Mouse (Mus musculus): ENCODE measurements around the gene Shprh.
"Not testable (repeated sequence)": the region's sequence is repeated elsewhere in the genome, so short reads cannot be mapped to it uniquely, and the experiment has no call there.

Shprh gene

GRCm38 (mm10) chr10:11148884-11149741 is at the start of gene Shprh:
TSS of gene Shprh (plus strand) at chr10:11149427.
- DNase-seq (ENCODE audit: low spot score in 2 of 2): peak; percentile 87 to 94

- no peak for DNase-seq (ENCODE audit: low spot score in 2 of 2)
Observed at GRCm38 (mm10) chr10:11121781-11122180, 27.4 kb upstream of the Shprh start.

- DNase-seq (ENCODE audit: low spot score in 2 of 2): no peak
Observed at GRCm38 (mm10) chr10:11145580-11145979, 3.6 kb upstream of the Shprh start.

- no peak for DNase-seq (ENCODE audit: low spot score in 2 of 2)
Observed at GRCm38 (mm10) chr10:11148446-11148845, 781 bp upstream of the Shprh start.

GRCm38 (mm10) chr10:11149742-11150125 is 507 bp downstream of the Shprh start:
- no peak for DNase-seq (ENCODE audit: low spot score in 2 of 2)

GRCm38 (mm10) chr10:11151644-11152043 is 2.4 kb downstream of the Shprh start:
- no peak for DNase-seq (ENCODE audit: low spot score in 2 of 2)

- DNase-seq (ENCODE audit: low spot score in 2 of 2): no peak
Observed at GRCm38 (mm10) chr10:11157039-11157438, 7.8 kb downstream of the Shprh start.

- no peak for DNase-seq (ENCODE audit: low spot score in 2 of 2)
Observed at GRCm38 (mm10) chr10:11164537-11164936, 15.3 kb downstream of the Shprh start.

GRCm38 (mm10) chr10:11170252-11170651 is 21.0 kb downstream of the Shprh start:
- no peak for DNase-seq (ENCODE audit: low spot score in 2 of 2)

- DNase-seq (ENCODE audit: low spot score in 2 of 2): no peak
Observed at GRCm38 (mm10) chr10:11171615-11172014, 22.4 kb downstream of the Shprh start.

GRCm38 (mm10) chr10:11172519-11172918 is 23.3 kb downstream of the Shprh start:
- DNase-seq (ENCODE audit: low spot score in 2 of 2): no peak

- DNase-seq (ENCODE audit: low spot score in 2 of 2): no peak
Observed at GRCm38 (mm10) chr10:11175801-11176482, 26.7 kb downstream of the Shprh start.

GRCm38 (mm10) chr10:11180077-11180476 is 30.9 kb downstream of the Shprh start:
- no peak for DNase-seq (ENCODE audit: low spot score in 2 of 2)

- no peak for DNase-seq (ENCODE audit: low spot score in 2 of 2)
Observed at GRCm38 (mm10) chr10:11197341-11197740, 48.1 kb downstream of the Shprh start.

GRCm38 (mm10) chr10:11198346-11198745 is 49.1 kb downstream of the Shprh start:
- DNase-seq (ENCODE audit: low spot score in 2 of 2): no peak

GRCm38 (mm10) chr10:11199980-11200379 is 50.8 kb downstream of the Shprh start:
- no peak for DNase-seq (ENCODE audit: low spot score in 2 of 2)

GRCm38 (mm10) chr10:11205883-11206282 is 56.7 kb downstream of the Shprh start:
- not testable (repeated sequence) for DNase-seq (ENCODE audit: low spot score in 2 of 2)

- no peak for DNase-seq (ENCODE audit: low spot score in 2 of 2)
Observed at GRCm38 (mm10) chr10:11208670-11209069, 59.4 kb downstream of the Shprh start.

- DNase-seq (ENCODE audit: low spot score in 2 of 2): no peak
Observed at GRCm38 (mm10) chr10:11212003-11212402, 62.8 kb downstream of the Shprh start.

GRCm38 (mm10) chr10:11226442-11226841 is 77.2 kb downstream of the Shprh start:
- no peak for DNase-seq (ENCODE audit: low spot score in 2 of 2)

- DNase-seq (ENCODE audit: low spot score in 2 of 2): no peak
Observed at GRCm38 (mm10) chr10:11229545-11230178, 80.4 kb downstream of the Shprh start.

- DNase-seq (ENCODE audit: low spot score in 2 of 2): no peak
Observed at GRCm38 (mm10) chr10:11233208-11233607, 84.0 kb downstream of the Shprh start.
